Mouse (Mus musculus): ENCODE data around the gene Smoc1.

The Smoc1 gene

GRCm38 (mm10) chr12:81223276-81223675 lies 196.7 kb downstream of the Smoc1 start:
- DNase-seq (ENCODE audit: low read depth, low spot score), result no peak

DNA sequence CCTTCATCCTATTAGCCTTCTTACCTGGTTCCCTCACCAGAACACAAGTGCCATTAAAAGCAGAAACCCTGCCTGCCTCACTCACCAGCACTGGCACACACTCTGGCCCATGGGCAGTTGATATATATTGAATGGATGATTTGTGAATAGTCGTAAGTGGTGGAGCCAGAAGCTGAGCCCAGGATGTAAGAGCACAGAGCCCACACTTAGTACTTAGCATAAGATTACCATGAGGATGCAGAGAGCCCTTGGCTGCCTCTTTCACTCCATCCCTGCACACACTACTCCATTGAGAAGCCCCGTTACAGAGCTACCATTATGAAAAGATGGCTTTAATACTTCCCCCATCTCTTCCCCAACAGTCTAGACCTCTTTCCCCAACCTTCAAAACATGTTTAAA lies 198.2 kb downstream of the Smoc1 start:
- no peak for DNase-seq (ENCODE audit: low read depth, low spot score)

DNA sequence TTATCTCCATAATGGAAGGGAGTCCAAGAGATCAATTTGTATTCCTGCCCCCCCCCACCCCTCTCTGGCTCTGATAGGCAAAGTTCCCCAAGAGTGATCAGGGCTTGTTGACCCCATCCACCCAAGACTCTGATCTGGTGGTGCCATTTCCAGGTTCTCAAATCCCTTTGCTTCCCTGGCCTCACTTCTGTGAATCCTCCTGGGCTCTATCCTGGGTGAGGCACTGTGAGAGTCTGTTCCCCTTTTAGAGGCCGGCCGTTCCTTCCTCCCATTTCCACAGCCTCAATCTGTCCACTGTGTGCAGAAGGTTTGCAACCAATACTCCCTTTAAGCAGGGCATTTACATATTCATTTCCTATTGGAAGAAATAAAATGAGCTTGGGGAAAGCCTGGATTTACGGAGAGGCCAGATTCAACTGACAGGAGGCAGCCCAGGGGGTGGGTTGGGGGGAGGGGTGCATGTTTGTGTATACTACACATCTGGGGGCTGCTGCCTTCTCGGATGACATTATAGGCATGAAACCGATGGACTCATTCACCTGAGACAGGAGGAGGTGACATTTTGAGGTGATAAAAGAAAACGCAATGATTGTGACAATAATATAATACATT lies 199.5 kb downstream of the Smoc1 start:
- no peak for DNase-seq (ENCODE audit: low read depth, low spot score)

DNA sequence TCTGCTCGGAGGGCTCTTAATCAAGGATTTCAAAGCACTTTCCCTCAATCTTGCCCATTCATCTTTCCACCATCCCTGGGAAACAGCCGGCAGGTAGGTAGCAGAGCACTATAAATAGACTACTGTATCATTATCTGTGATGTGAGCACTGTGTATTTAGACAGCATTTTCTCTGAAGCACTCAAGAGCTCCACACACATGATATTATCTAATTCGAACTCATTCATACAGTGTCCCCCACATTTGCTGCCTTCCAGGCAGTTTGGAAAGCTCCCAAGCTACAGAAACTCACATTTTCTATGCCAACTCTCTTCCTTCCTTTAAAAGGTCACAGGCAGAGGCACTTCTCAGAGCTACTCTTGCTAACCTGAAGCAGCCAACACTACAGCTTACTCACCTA lies 200.0 kb downstream of the Smoc1 start:
- no peak for DNase-seq (ENCODE audit: low read depth, low spot score)

GRCm38 (mm10) chr12:81227767-81228460 lies 201.3 kb downstream of the Smoc1 start:
- DNase-seq (ENCODE audit: low read depth, low spot score), result no peak

GRCm38 (mm10) chr12:81233746-81234380 lies 207.3 kb downstream of the Smoc1 start:
- no peak for DNase-seq (ENCODE audit: low read depth, low spot score)

- DNase-seq (ENCODE audit: low read depth, low spot score), result no peak
Measured at GRCm38 (mm10) chr12:81235456-81236330, 209.1 kb downstream of the Smoc1 start.
